Mouse (Mus musculus) intestine, embryonic 15.5 days (tissue): Measurements from ENCODE around the gene Bsn. TPM values are rescaled to one million over a fixed set of nuclear protein-coding genes. Genes with fewer than 3 reads are reported as not detected.

ENCODE experiments used
- ATAC-seq: fragments of 200-750 bp; cut with Nextera tagmentation; 2 replicates; pipeline ENCODE4 v1.8.0; 2017; ENCODE audit warnings: moderate TSS enrichment, moderate library complexity
- H3K27ac ChIP-seq: fragments of 300-500 bp; sonication (generic); 2 replicates; pipeline ENCODE4 v1.5.1; 2015; ENCODE audit warnings: mild to moderate bottlenecking, inconsistent platforms
- H3K27me3 ChIP-seq: fragments of 300-500 bp; sonication (generic); replicated peaks from 2 replicates; pipeline ENCODE4 v1.6.1; 2015; ENCODE audit warnings: inconsistent platforms
- H3K36me3 ChIP-seq: fragments of 300-500 bp; sonication (generic); 2 replicates; pipeline ENCODE4 v1.6.1; 2015; ENCODE audit warnings: inconsistent platforms
- H3K4me1 ChIP-seq: fragments of 300-500 bp; sonication (generic); replicated peaks from 2 replicates; pipeline ENCODE4 v1.6.1; 2015; ENCODE audit warnings: inconsistent platforms
- H3K4me2 ChIP-seq: fragments of 300-500 bp; sonication (generic); replicated peaks from 2 replicates; pipeline ENCODE4 v1.6.1; 2015; ENCODE audit warnings: mild to moderate bottlenecking, inconsistent platforms
- H3K4me3 ChIP-seq: fragments of 300-500 bp; sonication (generic); replicated peaks from 2 replicates; pipeline ENCODE4 v1.5.1; 2015; ENCODE audit warnings: inconsistent platforms
- H3K9ac ChIP-seq: fragments of 300-500 bp; sonication (generic); 2 replicates; pipeline ENCODE4 v1.6.1; 2015; ENCODE audit warnings: inconsistent platforms
- H3K9me3 ChIP-seq: fragments of 300-500 bp; sonication (generic); 2 replicates; pipeline ENCODE4 v1.6.1; 2016; ENCODE audit warnings: inconsistent platforms
- WGBS: fragments of 180-500 bp; shearing (Covaris S2); methylation state at CpG from one replicate; pipeline ENCODE4 v1.1.7; 2015; 5-methylcytosine and 5-hydroxymethylcytosine counted together
- polyA plus RNA-seq: library from polyadenylated mRNA; unstranded; fragments of >200 nt; fragmentation: Nextera tagmentation; extraction: Ambion mirVana; gene quantifications from 2 replicates; pipeline ENCODE4 v1.2.1, GENCODE M21; 2015

Gene Bsn
- polyA plus RNA-seq, 1 experiment from 2014 or later, result 4.7 TPM

DNA sequence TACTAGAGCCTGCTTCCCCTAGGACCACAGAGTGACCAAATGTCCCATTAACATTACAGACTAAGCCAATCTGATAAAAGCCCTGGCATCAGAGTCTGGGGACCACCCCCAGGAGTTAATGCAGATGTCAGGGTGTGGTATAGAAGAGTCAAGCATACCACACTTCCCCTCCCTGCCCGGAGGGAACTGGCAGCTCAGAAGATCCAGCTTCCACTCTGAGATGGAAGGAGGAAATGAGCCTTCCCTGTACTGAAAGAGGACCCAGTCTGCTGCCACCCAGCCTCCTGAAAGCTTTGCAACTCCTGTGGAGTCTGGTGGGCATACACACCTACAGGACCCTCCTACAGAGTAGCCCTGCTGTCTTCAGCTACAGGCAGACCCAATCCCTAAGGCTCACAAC lies 135.1 kb downstream of the Bsn start:
- peaks cover 30% of the 10 kb centered on the region for H3K4me1 ChIP-seq
- 61% methylated on average over 1 of the region's 1 CpGs for WGBS
- no peak overlapping the region for H3K4me3 ChIP-seq
- H3K4me2 ChIP-seq, result no peak overlapping the region
- no peak for ATAC-seq
- H3K9ac ChIP-seq, result no peak overlapping the region
- no peak overlapping the region for H3K27ac ChIP-seq
- no peaks in the 10 kb centered on the region for H3K9me3 ChIP-seq
- H3K36me3 ChIP-seq, result peaks cover 38% of the 10 kb centered on the region
- H3K27me3 ChIP-seq, result no peaks in the 10 kb centered on the region

DNA sequence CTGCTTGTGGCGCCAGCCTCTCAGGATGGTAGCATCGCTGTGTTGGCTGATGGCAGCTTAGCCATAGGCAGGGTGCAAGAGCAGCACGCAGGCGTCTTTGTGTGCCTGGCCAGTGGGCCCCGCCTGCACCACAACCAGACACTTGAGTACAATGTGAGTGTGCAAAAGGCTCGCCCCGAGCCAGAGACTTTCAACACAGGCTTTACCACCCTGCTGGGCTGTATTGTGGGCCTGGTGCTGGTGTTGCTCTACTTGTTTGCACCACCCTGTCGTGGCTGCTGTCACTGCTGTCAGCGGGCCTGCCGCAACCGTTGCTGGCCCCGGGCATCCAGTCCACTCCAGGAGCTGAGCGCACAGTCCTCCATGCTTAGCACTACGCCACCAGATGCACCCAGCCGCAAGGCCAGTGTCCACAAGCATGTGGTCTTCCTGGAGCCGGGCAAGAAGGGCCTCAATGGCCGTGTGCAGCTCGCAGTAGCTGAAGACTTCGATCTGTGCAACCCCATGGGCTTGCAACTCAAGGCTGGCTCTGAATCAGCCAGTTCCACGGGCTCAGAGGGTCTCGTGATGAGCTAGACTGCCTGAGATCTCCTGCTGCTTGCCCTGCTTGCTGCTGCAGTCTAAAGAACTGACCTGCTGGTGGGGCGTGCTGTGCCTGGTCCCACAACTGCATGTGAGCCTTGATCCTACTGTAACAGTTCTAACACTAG lies 135.7 kb downstream of the Bsn start:
- H3K9me3 ChIP-seq, result no peaks in the 10 kb centered on the region
- H3K4me2 ChIP-seq, result no peak overlapping the region
- H3K27me3 ChIP-seq, result no peaks in the 10 kb centered on the region
- peaks cover 35% of the 10 kb centered on the region for H3K4me1 ChIP-seq
- peaks cover 38% of the 10 kb centered on the region for H3K36me3 ChIP-seq
- WGBS, result 88% methylated on average over 22 of the region's 22 CpGs
- no peak overlapping the region for H3K4me3 ChIP-seq
- no peak overlapping the region for H3K9ac ChIP-seq
- H3K27ac ChIP-seq, result no peak overlapping the region
- no peak for ATAC-seq

- 0 out of 2 replicates have a peak overlapping the region, but pooled peaks have one; percentile 47 for H3K4me2 ChIP-seq
- H3K4me3 ChIP-seq, result no peak overlapping the region
- WGBS, result 78% methylated on average over 15 of the region's 15 CpGs
- H3K4me1 ChIP-seq, result peaks cover 36% of the 10 kb centered on the region
- peak overlapping the region; percentile 38; the same call in 1 of the 2 replicates for H3K27ac ChIP-seq
- H3K27me3 ChIP-seq, result no peaks in the 10 kb centered on the region
- H3K36me3 ChIP-seq, result peaks cover 32% of the 10 kb centered on the region
- no peak overlapping the region for H3K9ac ChIP-seq
- ATAC-seq, result no peak
- H3K9me3 ChIP-seq, result no peaks in the 10 kb centered on the region
These were observed 136.4 kb downstream of the Bsn start for GRCm38 (mm10) chr9:108053665-108054225.

- peak; percentile 54 for ATAC-seq
- H3K27ac ChIP-seq, result peak within 1 kb of the TSS; percentile 38
- no peak within 1 kb of the TSS; the same call in 1 of the 2 replicates for H3K4me3 ChIP-seq
- H3K9ac ChIP-seq, result peak within 1 kb of the TSS; percentile 8; the same call in 1 of the 2 replicates
- H3K4me2 ChIP-seq, result peak within 1 kb of the TSS; percentile 47
- peaks cover 26% of the 10 kb centered on the region for H3K36me3 ChIP-seq
- peaks cover 40% of the 10 kb centered on the region for H3K4me1 ChIP-seq
- 53% methylated on average over 20 of the region's 20 CpGs for WGBS
- no peaks in the 10 kb centered on the region for H3K9me3 ChIP-seq
- H3K27me3 ChIP-seq, result no peaks in the 10 kb centered on the region
These were observed 137.1 kb downstream of the Bsn start, which contains the start of gene Amigo3 for GRCm38 (mm10) chr9:108052885-108053664. TSS of gene Amigo3 (plus strand) at chr9:108053159.

- H3K9me3 ChIP-seq, result no peaks in the 10 kb centered on the region
- H3K27ac ChIP-seq, result peak overlapping the region; percentile 32; the same call in 1 of the 2 replicates
- ATAC-seq, result no peak
- no peak overlapping the region for H3K9ac ChIP-seq
- H3K27me3 ChIP-seq, result no peaks in the 10 kb centered on the region
- H3K4me2 ChIP-seq, result no peak overlapping the region
- peaks cover 26% of the 10 kb centered on the region for H3K36me3 ChIP-seq
- peaks cover 47% of the 10 kb centered on the region for H3K4me1 ChIP-seq
- no peak overlapping the region for H3K4me3 ChIP-seq
- 78% methylated on average over 7 of the region's 7 CpGs for WGBS
These were observed 137.8 kb downstream of the Bsn start for GRCm38 (mm10) chr9:108052411-108052810.

DNA sequence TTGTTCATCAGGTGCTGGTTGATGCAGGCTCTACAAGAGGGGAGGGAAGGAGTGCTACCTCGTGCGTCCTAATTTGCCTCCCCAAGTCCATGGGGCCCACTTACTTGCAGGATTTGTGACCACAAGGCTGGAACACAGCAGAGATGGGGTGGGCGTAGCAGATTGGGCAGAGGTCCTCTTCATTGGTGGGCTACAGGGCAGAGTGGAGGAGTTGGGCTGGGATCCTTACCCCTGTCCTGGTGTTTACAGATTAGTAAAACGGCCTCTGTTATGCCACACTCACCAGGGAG lies 138.3 kb downstream of the Bsn start:
- Histone ChIP-seq H3K27ac (no peak overlapping the region), H3K27me3 (no peaks in the 10 kb centered on the region), H3K4me2 (no peak overlapping the region), H3K4me1 (peaks cover 49% of the 10 kb centered on the region), H3K4me3 (no peak overlapping the region), H3K36me3 (peaks cover 29% of the 10 kb centered on the region), H3K9me3 (no peaks in the 10 kb centered on the region), H3K9ac (no peak overlapping the region)
- ATAC-seq, result no peak
- 74% methylated on average over 4 of the region's 4 CpGs for WGBS

DNA sequence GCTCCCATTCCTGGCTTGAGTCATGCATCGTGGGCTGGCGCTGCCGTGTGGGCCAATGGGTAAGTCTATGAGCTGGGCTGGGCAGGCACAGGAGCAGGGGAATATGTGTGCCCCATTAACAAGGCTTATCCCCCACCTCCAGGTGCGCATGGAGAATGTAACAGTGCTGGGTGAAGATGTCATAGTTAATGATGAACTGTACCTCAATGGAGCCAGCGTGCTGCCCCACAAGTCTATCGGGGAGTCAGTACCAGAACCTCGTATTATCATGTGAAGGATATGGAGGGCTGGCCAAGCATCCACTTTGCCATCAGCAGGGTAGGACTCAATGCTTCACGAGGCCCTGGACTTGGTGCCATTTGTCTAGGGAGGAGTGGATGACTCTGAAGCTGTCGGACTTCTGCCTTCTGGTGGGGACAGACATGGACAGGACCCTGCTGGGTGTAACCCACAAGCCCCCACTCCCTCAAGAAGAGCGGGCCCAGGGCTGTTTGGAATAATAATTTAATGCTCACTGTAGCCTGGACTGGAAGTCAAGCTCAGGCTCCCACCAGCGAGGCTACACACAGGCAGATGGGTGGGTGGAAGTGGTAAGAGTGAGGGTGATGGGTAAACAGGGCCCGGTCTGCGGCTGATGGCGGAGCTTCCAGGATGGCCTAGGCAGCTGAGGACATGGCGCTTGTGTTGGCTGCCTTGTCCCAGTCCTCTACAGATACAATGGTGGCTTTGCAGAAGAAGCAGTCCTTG lies 138.8 kb downstream of the Bsn start:
- peaks cover 49% of the 10 kb centered on the region for H3K4me1 ChIP-seq
- peaks cover 32% of the 10 kb centered on the region for H3K36me3 ChIP-seq
- no peaks in the 10 kb centered on the region for H3K27me3 ChIP-seq
- H3K9ac ChIP-seq, result 0 out of 2 replicates have a peak overlapping the region, but pooled peaks have one; percentile 4
- peak overlapping the region; percentile 86; the same call in 1 of the 2 replicates for H3K4me2 ChIP-seq
- H3K4me3 ChIP-seq, result no peak overlapping the region
- ATAC-seq, result no peak
- H3K27ac ChIP-seq, result no peak overlapping the region
- H3K9me3 ChIP-seq, result no peaks in the 10 kb centered on the region
- WGBS, result 95% methylated on average over 15 of the region's 15 CpGs

DNA sequence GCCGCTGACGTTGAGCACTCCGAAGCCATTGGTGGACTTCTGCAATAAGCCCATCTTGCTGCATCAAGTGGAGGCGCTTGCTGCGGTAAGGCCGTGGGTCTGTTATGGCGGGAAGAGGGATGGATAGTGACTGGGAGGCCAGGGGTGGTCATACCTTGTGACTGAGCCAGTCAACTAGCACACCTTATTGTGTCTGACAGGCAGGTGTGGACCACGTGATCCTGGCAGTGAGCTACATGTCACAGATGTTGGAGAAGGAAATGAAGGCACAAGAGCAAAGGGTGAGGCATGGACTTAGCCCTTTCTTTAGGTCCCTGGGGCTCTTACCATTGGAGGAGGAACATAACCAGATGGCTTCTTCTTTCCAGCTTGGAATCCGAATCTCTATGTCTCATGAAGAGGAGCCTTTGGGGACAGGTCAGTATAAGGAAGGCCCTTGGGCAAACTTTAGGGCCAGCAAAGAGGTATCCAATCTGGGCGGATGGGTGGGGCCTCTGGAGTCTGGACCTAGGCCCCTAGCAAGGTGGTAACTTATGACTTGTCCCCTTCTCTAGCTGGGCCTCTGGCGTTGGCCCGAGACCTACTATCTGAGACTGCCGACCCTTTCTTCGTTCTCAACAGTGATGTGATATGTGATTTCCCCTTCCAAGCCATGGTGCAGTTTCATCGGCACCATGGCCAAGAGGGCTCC lies 140.5 kb downstream of the Bsn start:
- peak overlapping the region; percentile 61 for H3K9ac ChIP-seq
- 35% methylated on average over 15 of the region's 15 CpGs for WGBS
- H3K9me3 ChIP-seq, result no peaks in the 10 kb centered on the region
- no peaks in the 10 kb centered on the region for H3K27me3 ChIP-seq
- peaks cover 41% of the 10 kb centered on the region for H3K36me3 ChIP-seq
- peaks cover 49% of the 10 kb centered on the region for H3K4me1 ChIP-seq
- peak overlapping the region; percentile 86 for H3K4me2 ChIP-seq
- H3K27ac ChIP-seq, result peak overlapping the region; percentile 73
- peak; percentile 61 for ATAC-seq
- peak overlapping the region; percentile 64 for H3K4me3 ChIP-seq

GRCm38 (mm10) chr9:108049016-108049455 lies 141.1 kb downstream of the Bsn start, which contains the start of gene Gmppb:
TSS of gene Gmppb (plus strand) at chr9:108049242.
- Histone ChIP-seq H3K4me1 (peaks cover 45% of the 10 kb centered on the region), H3K4me3 (peak within 1 kb of the TSS; percentile 64), H3K4me2 (peak within 1 kb of the TSS; percentile 86), H3K9me3 (no peaks in the 10 kb centered on the region), H3K27me3 (no peaks in the 10 kb centered on the region), H3K9ac (peak within 1 kb of the TSS; percentile 61), H3K36me3 (peaks cover 34% of the 10 kb centered on the region), H3K27ac (peak within 1 kb of the TSS; percentile 73)
- ATAC-seq, result peak; percentile 95
- whole genome bisulfite sequencing, result under 1% methylated on average over 32 of the region's 39 CpGs

DNA sequence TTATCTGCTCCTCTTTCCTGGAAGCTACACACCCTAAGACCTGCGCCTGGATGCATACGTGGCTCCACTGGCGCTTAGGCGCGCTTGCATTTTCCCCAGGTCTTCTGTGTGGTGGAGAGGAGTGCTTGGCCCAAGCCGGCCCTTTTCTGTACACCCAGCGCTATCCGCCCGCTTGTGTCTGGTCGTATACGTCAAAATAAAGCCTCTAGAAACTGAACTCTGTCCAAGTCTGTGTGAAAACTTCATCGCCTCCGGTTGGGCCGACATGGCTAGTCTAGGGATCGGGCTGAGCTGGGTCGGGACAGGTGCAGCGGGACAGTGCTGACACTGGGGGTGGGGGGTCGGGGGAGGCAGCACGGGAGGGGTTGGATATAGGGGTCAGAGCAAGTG lies 141.6 kb downstream of the Bsn start:
- H3K27me3 ChIP-seq, result no peaks in the 10 kb centered on the region
- peak overlapping the region; percentile 64 for H3K4me3 ChIP-seq
- H3K4me2 ChIP-seq, result peak overlapping the region; percentile 73
- no peaks in the 10 kb centered on the region for H3K9me3 ChIP-seq
- peak; percentile 13 for ATAC-seq
- WGBS, result under 1% methylated on average over 19 of the region's 19 CpGs
- H3K9ac ChIP-seq, result peak overlapping the region; percentile 28
- H3K36me3 ChIP-seq, result peaks cover 31% of the 10 kb centered on the region
- H3K27ac ChIP-seq, result peak overlapping the region; percentile 64
- H3K4me1 ChIP-seq, result peaks cover 42% of the 10 kb centered on the region
